Mouse (Mus musculus) liver, adult 2 months (tissue): ENCODE results near the gene Fat3. TPM values are rescaled to one million over a fixed set of nuclear protein-coding genes. Genes with fewer than 3 reads are reported as not detected.

Experiments
- DNase-seq: peaks from one replicate; pipeline ENCODE4 v3.0.0-alpha.2; 2011; ENCODE audit warnings: low read depth, low spot score; ENCODE audit errors: extremely low read depth
- H3K27ac ChIP-seq: fragments of 200-500 bp; replicated peaks from 2 replicates; pipeline ENCODE4 v1.5.1; 2012; ENCODE audit warnings: low read depth, mild to moderate bottlenecking, control low read depth, inconsistent platforms, low read length; ENCODE audit not compliant: insufficient read depth
- H3K27me3 ChIP-seq: fragments of 200-500 bp; 2 replicates; pipeline ENCODE4 v1.6.1; 2012; ENCODE audit warnings: mild to moderate bottlenecking, moderate library complexity, low read length, inconsistent platforms; ENCODE audit not compliant: control insufficient read depth, insufficient read depth
- H3K36me3 ChIP-seq: fragments of 200-500 bp; 2 replicates; pipeline ENCODE4 v1.6.1; 2012; ENCODE audit warnings: low read length, inconsistent platforms; ENCODE audit not compliant: control insufficient read depth, insufficient read depth
- H3K4me1 ChIP-seq: fragments of 200-500 bp; 2 replicates; pipeline ENCODE4 v1.6.1; 2011; ENCODE audit warnings: low read length; ENCODE audit not compliant: control insufficient read depth, insufficient read depth
- H3K4me3 ChIP-seq: fragments of 200-500 bp; 2 replicates; pipeline ENCODE4 v1.5.1; 2011; ENCODE audit warnings: low read depth, mild to moderate bottlenecking, control low read depth, low read length, moderate library complexity; ENCODE audit not compliant: insufficient read depth
- H3K79me2 ChIP-seq: fragments of 200-500 bp; 2 replicates; pipeline ENCODE4 v1.6.1; 2012; ENCODE audit warnings: inconsistent platforms, mild to moderate bottlenecking, low read length, moderate library complexity; ENCODE audit not compliant: control insufficient read depth, insufficient read depth
- H3K9ac ChIP-seq: fragments of 200-500 bp; 2 replicates; pipeline ENCODE4 v1.6.1; 2012; ENCODE audit warnings: low read depth, mild to moderate bottlenecking, control low read depth, inconsistent platforms, low read length
- CTCF ChIP-seq: fragments of 200-500 bp; IDR thresholded peaks from 2 replicates; pipeline ENCODE4 v1.5.1; 2011; ENCODE audit warnings: low read depth, low read length, control low read depth
- POLR2A ChIP-seq: fragments of 200-500 bp; IDR thresholded peaks from 2 replicates; pipeline ENCODE4 v1.6.1; 2011; ENCODE audit warnings: low read length, control low read depth; ENCODE audit not compliant: insufficient read depth; ENCODE audit errors: extremely low read depth
- WGBS: fragments of 180-500 bp; shearing (Covaris S2); methylation state at CpG from one replicate; pipeline ENCODE4 v1.1.7; 2018; 5-methylcytosine and 5-hydroxymethylcytosine counted together
- polyA plus RNA-seq: library from polyadenylated mRNA; depleted of rRNA; stranded (reverse); fragments of >200 nt; gene quantifications from 2 replicates; pipeline ENCODE4 v1.2.3, GENCODE M21; 2012
- total RNA-seq: library from RNA; depleted of rRNA; stranded (reverse); fragments of >200 nt; gene quantifications from 2 replicates; pipeline ENCODE4 v1.2.3, GENCODE M21; 2014

Gene Fat3
- total and polyA plus RNA-seq, 2 experiments, result 0.09 TPM; not detected in 1

- peaks cover 13% of the 10 kb centered on the region; the same call in 1 of the 2 replicates for H3K27me3 ChIP-seq
- no peaks in the 10 kb centered on the region for H3K79me2 ChIP-seq
- TF ChIP-seq CTCF, result no peak
- H3K4me1 ChIP-seq, result peaks cover 7% of the 10 kb centered on the region
- no peaks in the 10 kb centered on the region for H3K36me3 ChIP-seq
- H3K27ac ChIP-seq, result no peak overlapping the region
- no peak for DNase-seq
- WGBS, result 83% methylated on average over 3 of the region's 3 CpGs
- no peak overlapping the region for H3K9ac ChIP-seq
- H3K4me3 ChIP-seq, result no peak overlapping the region
These were observed 4.8 kb downstream of the Fat3 start for GRCm38 (mm10) chr9:16496331-16496730.

- H3K9ac ChIP-seq, result no peak overlapping the region
- no peak overlapping the region for H3K4me3 ChIP-seq
- H3K79me2 ChIP-seq, result no peaks in the 10 kb centered on the region
- 68% methylated on average over 3 of the region's 3 CpGs for WGBS
- TF ChIP-seq CTCF, result no peak
- H3K4me1 ChIP-seq, result peaks cover 2% of the 10 kb centered on the region
- no peaks in the 10 kb centered on the region for H3K27me3 ChIP-seq
- DNase-seq, result no peak
- no peaks in the 10 kb centered on the region for H3K36me3 ChIP-seq
- H3K27ac ChIP-seq, result no peak overlapping the region
These were observed 11.4 kb downstream of the Fat3 start for GRCm38 (mm10) chr9:16489661-16490060.

GRCm38 (mm10) chr9:16487565-16487964 lies 13.5 kb downstream of the Fat3 start:
- Histone ChIP-seq H3K27ac (no peak overlapping the region), H3K27me3 (no peaks in the 10 kb centered on the region), H3K4me1 (peaks cover 2% of the 10 kb centered on the region), H3K36me3 (no peaks in the 10 kb centered on the region), H3K4me3 (no peak overlapping the region), H3K79me2 (no peaks in the 10 kb centered on the region), H3K9ac (no peak overlapping the region)
- TF ChIP-seq CTCF (no peak), POLR2A (no peak)
- no peak for DNase-seq

- peaks cover 2% of the 10 kb centered on the region for H3K4me1 ChIP-seq
- WGBS, result 88% methylated on average over 1 of the region's 1 CpGs
- no peak overlapping the region for H3K9ac ChIP-seq
- TF ChIP-seq POLR2A, result no peak
- no peak for TF ChIP-seq CTCF
- H3K79me2 ChIP-seq, result no peaks in the 10 kb centered on the region
- no peak overlapping the region for H3K4me3 ChIP-seq
- H3K27me3 ChIP-seq, result no peaks in the 10 kb centered on the region
- no peak for DNase-seq
- H3K27ac ChIP-seq, result no peak overlapping the region
- no peaks in the 10 kb centered on the region for H3K36me3 ChIP-seq
These were observed 14.9 kb downstream of the Fat3 start for GRCm38 (mm10) chr9:16486229-16486628.

GRCm38 (mm10) chr9:16485173-16485572 lies 15.9 kb downstream of the Fat3 start:
- no peak overlapping the region for H3K4me3 ChIP-seq
- H3K4me1 ChIP-seq, result peaks cover 2% of the 10 kb centered on the region
- H3K27ac ChIP-seq, result no peak overlapping the region
- TF ChIP-seq POLR2A (no peak), CTCF (no peak)
- no peaks in the 10 kb centered on the region for H3K79me2 ChIP-seq
- DNase-seq, result no peak
- H3K9ac ChIP-seq, result no peak overlapping the region
- H3K36me3 ChIP-seq, result no peaks in the 10 kb centered on the region
- WGBS, result 51% methylated on average over 4 of the region's 4 CpGs
- no peaks in the 10 kb centered on the region for H3K27me3 ChIP-seq

GRCm38 (mm10) chr9:16484765-16485164 lies 16.3 kb downstream of the Fat3 start:
- peak; percentile 84 for DNase-seq
- Histone ChIP-seq H3K79me2 (no peaks in the 10 kb centered on the region), H3K4me1 (peaks cover 2% of the 10 kb centered on the region), H3K27ac (no peak overlapping the region), H3K27me3 (no peaks in the 10 kb centered on the region), H3K4me3 (no peak overlapping the region), H3K9ac (no peak overlapping the region), H3K36me3 (no peaks in the 10 kb centered on the region)
- WGBS, result 5% methylated on average over 2 of the region's 2 CpGs
- TF ChIP-seq POLR2A (no peak), CTCF (no peak)
